Mouse (Mus musculus) olfactory bulb, adult 2 months (tissue): ENCODE measurements at regions not wholly inside any gene's neighbourhood (a gene's known extent, or its start where the extent isn't known, plus 50 kb on each side); places are given as distances from the start of the nearest gene placed in this dataset.

Experiments
- CTCF ChIP-seq: fragments of 200-500 bp; IDR thresholded peaks from 2 replicates; pipeline ENCODE4 v1.5.1; 2012; ENCODE audit warnings: low read depth, mild to moderate bottlenecking, low read length, moderate library complexity; ENCODE audit not compliant: insufficient read depth
- POLR2A ChIP-seq: fragments of 200-500 bp; IDR thresholded peaks from 2 replicates; pipeline ENCODE4 v1.6.1; 2012; ENCODE audit warnings: mild to moderate bottlenecking, low read depth, low read length, moderate library complexity; ENCODE audit not compliant: insufficient read depth

DNA sequence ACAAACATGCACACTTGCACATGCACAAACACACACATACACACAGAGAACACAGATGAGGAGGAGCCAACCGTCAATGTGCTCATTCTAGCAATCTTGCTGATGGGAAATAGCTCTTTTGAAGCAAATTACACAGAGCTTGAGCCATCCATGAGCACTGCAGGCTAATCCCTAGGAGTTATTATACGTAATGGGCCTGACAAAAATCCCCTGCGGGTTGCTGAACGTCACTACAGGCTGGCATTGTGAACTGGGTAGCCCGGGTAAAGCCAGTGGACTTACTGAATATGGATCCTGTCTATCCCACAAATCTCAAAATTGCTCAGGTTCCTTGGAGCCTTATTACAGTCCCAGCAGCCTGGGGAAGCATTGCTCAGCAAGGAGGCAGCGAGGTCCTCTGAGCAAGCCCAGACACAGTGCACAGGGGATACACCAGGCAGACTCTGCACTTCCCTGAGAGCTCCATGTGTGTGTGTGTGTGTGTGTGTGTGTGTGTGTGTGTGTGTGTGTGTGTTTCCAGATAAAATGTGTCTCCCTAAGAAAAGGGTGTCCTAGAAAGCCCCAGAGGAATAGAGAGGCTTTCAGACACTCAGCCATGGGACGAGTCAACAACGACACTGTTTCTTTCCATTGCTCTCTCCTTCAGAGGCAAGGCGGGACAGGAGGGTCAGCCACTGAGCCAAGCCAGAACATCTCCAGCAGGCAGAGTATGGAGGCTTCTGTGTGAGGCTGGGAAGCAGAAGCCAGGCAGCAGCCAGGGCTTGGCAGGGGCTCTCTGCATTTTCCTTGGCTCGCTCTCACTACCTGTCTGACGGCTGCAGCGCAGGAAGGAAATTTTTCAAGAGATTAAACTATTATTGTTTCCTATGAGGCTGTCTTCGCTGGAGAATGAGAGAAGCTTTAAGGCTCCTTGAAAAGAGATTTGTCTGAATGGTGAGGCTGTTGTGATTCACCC lies 222.9 kb downstream of the Setd4 start:
- TF ChIP-seq CTCF (no peak), POLR2A (no peak)
